Mouse (Mus musculus) colon, adult 2 months (tissue): ENCODE results near the gene Usp9y. TPM values are rescaled to one million over a fixed set of nuclear protein-coding genes. Genes with fewer than 3 reads are reported as not detected.

Source experiments
- polyA plus RNA-seq: library from polyadenylated mRNA; depleted of rRNA; stranded (reverse); fragments of >200 nt; gene quantifications from 2 replicates; pipeline ENCODE4 v1.2.3, GENCODE M21; 2012; rRNA removed

The Usp9y gene
- polyA plus RNA-seq, result not detected in 2 replicates

DNA sequence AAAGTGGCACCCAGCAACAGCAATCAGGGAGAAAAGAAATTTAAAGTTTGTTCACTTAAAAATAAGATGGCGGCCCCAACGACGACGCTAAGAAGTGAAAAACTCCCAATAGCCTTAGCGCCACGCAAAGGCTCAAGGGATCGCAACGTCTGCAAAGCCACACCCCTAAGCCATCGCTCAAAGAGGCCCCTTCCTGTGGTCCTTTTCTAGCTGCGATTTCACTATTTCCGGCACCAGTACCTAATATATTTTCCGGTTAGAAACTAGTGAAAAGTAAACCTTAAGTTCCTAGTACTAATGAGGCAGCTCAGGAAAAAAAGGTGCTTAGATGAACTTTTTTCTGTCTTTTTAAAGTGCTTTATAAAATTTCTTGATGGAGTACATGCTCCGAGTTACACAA lies at the start of gene Usp9y:
Usp9y (minus strand) TSS at position 101 of the 400 bp plus-strand sequence.

DNA sequence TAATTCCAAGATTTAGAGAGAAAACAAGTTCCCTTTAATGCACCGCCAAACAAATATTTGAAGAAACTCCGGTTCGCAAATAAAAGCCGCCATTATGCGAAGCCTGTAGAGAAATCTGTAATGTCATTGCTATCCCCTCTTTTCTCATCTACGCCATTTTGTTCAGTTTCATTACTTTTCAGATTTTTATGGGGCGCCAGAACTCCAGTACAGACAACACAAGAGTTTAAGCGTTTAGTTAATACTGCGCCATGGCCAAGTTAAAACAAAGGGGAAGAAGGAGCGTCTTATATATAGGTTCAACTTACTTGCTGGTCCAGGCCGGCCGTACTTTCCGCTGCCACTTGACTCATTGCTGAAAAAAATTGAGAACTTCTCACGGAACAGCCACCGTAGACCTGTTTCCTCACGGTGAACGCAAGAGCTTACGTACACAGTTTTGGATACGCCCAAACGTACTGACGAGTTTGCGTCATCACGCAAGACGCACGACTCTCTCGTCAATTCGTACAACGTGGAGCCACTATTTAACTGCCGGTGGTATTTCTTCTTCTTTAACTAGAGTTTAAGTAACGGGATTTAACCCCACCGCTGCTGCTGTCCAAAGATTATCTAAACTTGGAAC lies 173.3 kb downstream of the Usp9y start, which contains the start of gene Ddx3y:
Ddx3y (minus strand) TSS at position 459 of the 625 bp plus-strand sequence.

Other genes starting within 250 kb of the Usp9y start
- 1.4 TPM in 1 of 2 replicates, not detected in the other for gene Uty, start 214.0 kb downstream of the Usp9y start, polyA plus RNA-seq
- 0.94 TPM in 1 of 2 replicates, not detected in the other for gene Ddx3y, start 173.2 kb downstream of the Usp9y start, polyA plus RNA-seq